Mouse (Mus musculus) limb, embryonic 14.5 days (tissue): ENCODE data around the gene Frmd6. TPM values are rescaled to one million over a fixed set of nuclear protein-coding genes. Genes with fewer than 3 reads are reported as not detected.

ENCODE experiments used
- ATAC-seq: fragments of 200-750 bp; cut with Nextera tagmentation; 2 replicates; pipeline ENCODE4 v1.8.0; 2017; ENCODE audit warnings: low read depth, moderate number of reproducible peaks, moderate TSS enrichment; ENCODE audit not compliant: low FRiP score
- DNase-seq: peaks from one replicate; pipeline ENCODE4 v3.0.0-alpha.2; 2015; ENCODE audit warnings: low spot score
- H3K27ac ChIP-seq: fragments of 300-500 bp; sonication (generic); replicated peaks from 2 replicates; pipeline ENCODE4 v1.5.1; 2014; ENCODE audit warnings: low read depth, mild to moderate bottlenecking, low read length, moderate library complexity, mixed read lengths
- H3K27me3 ChIP-seq: fragments of 300-500 bp; sonication (generic); 2 replicates; pipeline ENCODE4 v1.6.1; 2014; ENCODE audit warnings: low read length, mixed read lengths; ENCODE audit not compliant: control insufficient read depth, insufficient read depth
- H3K36me3 ChIP-seq: fragments of 300-500 bp; sonication (generic); 2 replicates; pipeline ENCODE4 v1.6.1; 2014; ENCODE audit warnings: mild to moderate bottlenecking, low read length, moderate library complexity, mixed read lengths; ENCODE audit not compliant: control insufficient read depth, insufficient read depth
- H3K4me1 ChIP-seq: fragments of 300-500 bp; sonication (generic); 2 replicates; pipeline ENCODE4 v1.6.1; 2014; ENCODE audit warnings: antibody characterized with exemption, low read length, mixed read lengths; ENCODE audit not compliant: control insufficient read depth, insufficient read depth
- H3K4me2 ChIP-seq: fragments of 300-500 bp; sonication (generic); replicated peaks from 2 replicates; pipeline ENCODE4 v1.6.1; 2014; ENCODE audit warnings: low read depth, mild to moderate bottlenecking, low read length, moderate library complexity; ENCODE audit not compliant: severe bottlenecking
- H3K4me3 ChIP-seq: fragments of 300-500 bp; sonication (generic); replicated peaks from 2 replicates; pipeline ENCODE4 v1.5.1; 2014; ENCODE audit warnings: low read length
- H3K9ac ChIP-seq: fragments of 300-500 bp; sonication (generic); 2 replicates; pipeline ENCODE4 v1.6.1; 2014; ENCODE audit warnings: mild to moderate bottlenecking, low read depth, low read length, moderate library complexity; ENCODE audit not compliant: severe bottlenecking
- H3K9me3 ChIP-seq: fragments of 300-500 bp; sonication (generic); 2 replicates; pipeline ENCODE4 v1.6.1; 2016; ENCODE audit warnings: low read length; ENCODE audit not compliant: control insufficient read depth
- POLR2A ChIP-seq: fragments of 200-500 bp; IDR thresholded peaks from 2 replicates; pipeline ENCODE4 v1.8.0; 2012; ENCODE audit warnings: inconsistent platforms, mild to moderate bottlenecking, moderate library complexity, borderline replicate concordance; ENCODE audit not compliant: insufficient read depth, insufficient read length; ENCODE audit errors: extremely low read depth
- WGBS: fragments of 180-500 bp; shearing (Covaris S2); extraction: QIAGEN DNeasy Blood & Tissue Kit; methylation state at CpG from one replicate; pipeline ENCODE4 v1.1.7; 2014; 5-methylcytosine and 5-hydroxymethylcytosine counted together
- polyA plus RNA-seq, 2 experiments: library from polyadenylated mRNA; depleted of rRNA in 1 of 2; stranded (reverse) in 1 of 2; unstranded in 1 of 2; fragments of >200 nt; fragmentation: Nextera tagmentation in 1 of 2; extraction: Ambion mirVana in 1 of 2; gene quantifications; 2 replicates each; pipeline versions ENCODE4 v1.2.1 to v1.2.3; 2012 to 2014

The Frmd6 gene
- polyA plus RNA-seq, 2 experiments: 48.6 to 64.9 TPM

DNA sequence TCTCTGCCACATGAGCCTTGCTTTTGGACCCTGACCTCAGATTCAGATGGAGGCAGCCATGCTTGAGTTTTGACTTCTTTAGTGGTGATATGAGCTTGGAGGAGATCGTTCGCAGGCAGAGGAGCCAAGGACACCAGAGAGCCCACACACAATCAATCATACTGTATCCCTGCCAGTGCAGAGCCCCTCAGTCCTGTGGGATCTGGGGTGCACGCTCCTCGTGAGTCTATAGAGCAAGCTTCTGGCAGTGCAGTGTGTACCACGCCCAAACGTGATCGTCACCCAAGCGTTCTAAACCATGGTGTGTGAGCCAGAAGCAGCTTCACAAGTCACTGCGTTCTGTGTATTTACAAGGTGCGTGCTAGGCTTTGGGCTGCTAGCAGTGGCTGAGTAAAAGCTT, 70.8 kb downstream of the Frmd6 start:
- Histone ChIP-seq H3K4me1 (no peaks in the 10 kb centered on the region), H3K27ac (no peak overlapping the region), H3K4me3 (no peak overlapping the region), H3K36me3 (peaks cover 83% of the 10 kb centered on the region), H3K9me3 (no peaks in the 10 kb centered on the region), H3K4me2 (no peak overlapping the region), H3K27me3 (no peaks in the 10 kb centered on the region), H3K9ac (no peak overlapping the region)
- no peak for TF ChIP-seq POLR2A
- whole genome bisulfite sequencing: 92% methylated on average over 10 of the region's 10 CpGs
- no peak for DNase-seq
- no peak for ATAC-seq

DNA sequence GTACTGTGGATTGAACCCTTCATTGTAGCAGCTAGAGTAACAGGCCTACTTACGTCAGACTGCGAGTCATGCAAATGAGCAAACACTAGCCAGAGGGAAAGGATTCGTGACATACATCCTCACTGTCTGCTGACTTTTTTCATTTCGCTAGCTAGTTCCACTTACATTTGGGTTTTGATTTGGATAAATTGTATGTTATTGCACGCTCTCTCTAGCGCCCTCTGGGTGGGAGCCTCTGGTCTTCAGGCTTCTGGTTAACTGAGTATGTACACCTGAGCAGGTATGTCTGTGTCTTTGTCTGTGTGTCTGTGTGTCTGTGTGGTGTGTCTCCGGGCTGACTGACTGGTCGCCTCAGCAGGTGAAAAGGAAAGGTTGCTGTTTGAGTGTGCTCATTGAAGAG, 72.1 kb downstream of the Frmd6 start:
- 84% methylated on average over 8 of the region's 8 CpGs for WGBS
- H3K9ac ChIP-seq: no peak overlapping the region
- H3K4me3 ChIP-seq: no peak overlapping the region
- no peaks in the 10 kb centered on the region for H3K9me3 ChIP-seq
- no peaks in the 10 kb centered on the region for H3K4me1 ChIP-seq
- no peak overlapping the region for H3K4me2 ChIP-seq
- ATAC-seq (no peak), DNase-seq (no peak)
- no peak for TF ChIP-seq POLR2A
- no peaks in the 10 kb centered on the region for H3K27me3 ChIP-seq
- H3K36me3 ChIP-seq: peaks cover 82% of the 10 kb centered on the region
- no peak overlapping the region for H3K27ac ChIP-seq

DNA sequence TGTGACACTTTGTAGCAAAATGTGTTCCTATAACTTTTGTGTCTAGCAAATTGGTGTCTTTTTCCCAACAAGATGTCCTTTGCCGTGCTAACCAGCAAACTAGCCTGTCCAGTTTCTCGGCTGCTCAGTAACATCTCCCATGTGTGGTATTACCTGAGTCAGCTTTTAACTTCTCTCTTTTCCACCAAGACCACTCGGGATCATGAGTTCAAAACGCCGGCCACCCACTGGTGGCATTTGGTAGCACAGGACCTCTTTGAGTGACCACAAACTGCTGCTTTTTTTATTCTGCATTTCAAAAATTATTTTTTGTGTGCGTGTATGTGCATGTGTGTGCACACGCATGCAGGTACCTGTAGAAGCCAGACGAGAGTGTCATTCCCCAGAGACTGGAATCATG, 73.1 kb downstream of the Frmd6 start:
- no peak overlapping the region for H3K27ac ChIP-seq
- H3K36me3 ChIP-seq: peaks cover 82% of the 10 kb centered on the region
- ATAC-seq: no peak
- no peak for TF ChIP-seq POLR2A
- no peak for DNase-seq
- H3K9me3 ChIP-seq: no peaks in the 10 kb centered on the region
- H3K9ac ChIP-seq: no peak overlapping the region
- H3K4me1 ChIP-seq: no peaks in the 10 kb centered on the region
- no peak overlapping the region for H3K4me2 ChIP-seq
- H3K4me3 ChIP-seq: no peak overlapping the region
- H3K27me3 ChIP-seq: no peaks in the 10 kb centered on the region
- 83% methylated on average over 8 of the region's 8 CpGs for WGBS

GRCm38 (mm10) chr12:70904471-70904870, 79.2 kb downstream of the Frmd6 start:
- H3K4me1 ChIP-seq: no peaks in the 10 kb centered on the region
- DNase-seq: no peak
- ATAC-seq: no peak
- H3K36me3 ChIP-seq: peaks cover 32% of the 10 kb centered on the region
- H3K9me3 ChIP-seq: 0 out of 2 replicates have a peak, but pooled peaks cover 6% of the 10 kb centered on the region
- H3K27me3 ChIP-seq: no peaks in the 10 kb centered on the region
- no peak overlapping the region for H3K9ac ChIP-seq
- H3K27ac ChIP-seq: no peak overlapping the region
- no peak overlapping the region for H3K4me2 ChIP-seq
- WGBS: 91% methylated on average over 10 of the region's 10 CpGs
- no peak overlapping the region for H3K4me3 ChIP-seq
- no peak for TF ChIP-seq POLR2A

DNA sequence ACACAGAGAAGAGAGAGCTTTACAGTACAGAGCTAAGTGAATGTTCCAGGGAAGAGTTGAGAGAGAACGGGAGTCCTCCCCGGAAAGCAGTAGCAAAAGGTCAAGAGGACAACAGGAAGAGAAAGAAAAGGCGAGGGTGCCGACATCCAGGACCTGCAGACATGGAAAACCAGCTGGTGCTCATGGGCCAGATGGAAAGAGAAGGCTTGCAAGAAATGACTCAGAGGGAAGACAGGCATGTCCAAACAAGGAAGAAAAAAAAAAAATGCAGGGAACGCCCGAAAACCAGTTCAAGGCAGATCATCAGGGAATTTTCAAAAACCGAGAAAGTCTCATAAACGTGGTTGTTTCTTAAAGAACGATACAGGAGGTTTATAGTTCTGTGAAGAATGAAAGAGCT, 81.6 kb downstream of the Frmd6 start:
- DNase-seq (no peak), ATAC-seq (no peak)
- H3K4me1 ChIP-seq: no peaks in the 10 kb centered on the region
- no peak for TF ChIP-seq POLR2A
- H3K9me3 ChIP-seq: 0 out of 2 replicates have a peak, but pooled peaks cover 6% of the 10 kb centered on the region
- no peak overlapping the region for H3K4me2 ChIP-seq
- WGBS: 53% methylated on average over 9 of the region's 9 CpGs
- no peaks in the 10 kb centered on the region for H3K27me3 ChIP-seq
- peaks cover 17% of the 10 kb centered on the region for H3K36me3 ChIP-seq
- H3K4me3 ChIP-seq: no peak overlapping the region
- H3K9ac ChIP-seq: no peak overlapping the region
- no peak overlapping the region for H3K27ac ChIP-seq

DNA sequence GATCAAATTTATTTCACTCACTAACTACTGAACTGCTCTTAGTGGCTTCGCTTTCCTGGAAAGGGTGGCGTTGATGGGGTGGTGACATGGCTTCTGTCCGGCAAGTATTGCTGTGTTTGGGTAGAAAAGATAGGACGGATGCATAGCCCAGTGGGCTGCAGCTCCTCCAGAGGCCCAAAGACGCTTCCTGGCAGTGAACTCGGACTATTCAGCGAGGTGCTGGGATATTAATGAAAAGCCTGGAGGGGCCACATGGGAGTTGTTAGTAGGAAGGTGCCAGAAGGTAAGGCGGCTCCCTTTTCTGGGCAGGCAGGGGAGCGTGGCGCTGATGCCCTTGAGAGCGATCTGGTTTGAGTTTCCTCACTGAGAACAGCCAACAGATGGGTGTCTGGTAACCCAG, 82.3 kb downstream of the Frmd6 start:
- Histone ChIP-seq H3K27me3 (no peaks in the 10 kb centered on the region), H3K4me3 (no peak overlapping the region), H3K9me3 (0 out of 2 replicates have a peak, but pooled peaks cover 6% of the 10 kb centered on the region), H3K9ac (no peak overlapping the region), H3K4me2 (no peak overlapping the region), H3K4me1 (no peaks in the 10 kb centered on the region), H3K36me3 (peaks cover 10% of the 10 kb centered on the region), H3K27ac (no peak overlapping the region)
- 59% methylated on average over 11 of the region's 11 CpGs for WGBS
- no peak for ATAC-seq
- no peak for DNase-seq
- no peak for TF ChIP-seq POLR2A
